ENCODE assay signal across 25 mouse cellular contexts in the genomic region with DNA sequence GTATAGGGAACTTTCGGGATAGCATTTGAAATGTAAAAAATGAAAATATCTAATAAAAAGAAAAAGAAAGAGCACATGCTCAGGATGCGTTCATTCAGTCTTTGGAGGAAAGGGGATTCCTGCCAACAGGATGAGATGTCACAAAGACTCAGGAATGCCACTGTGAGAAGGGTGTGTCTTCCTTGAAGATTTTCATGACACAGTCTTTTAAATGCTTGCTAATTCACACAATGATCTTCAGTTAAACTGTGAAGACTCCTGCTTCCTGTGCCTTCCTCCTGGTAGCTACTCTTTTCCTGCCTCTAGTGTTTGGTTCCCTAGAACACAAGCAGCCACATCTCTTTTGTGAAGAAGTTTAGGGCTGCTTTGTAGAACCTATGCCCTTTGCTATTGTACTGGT.
DNase-seq lines count a peak whose midpoint lies in the region; ATAC-seq lines count a peak whose summit lies in the region.
"Had no signal": no experiment of that assay in that cellular context is flagged by ENCODE, and none has a peak within 500 bp of the region (broad histone marks: within the 10 kb centered on the region; RNA-seq: fewer than 3 reads in every experiment).

No protein-coding gene starts in this region.

- H3K27me3 ChIP-seq in heart, embryonic 11.5 days (ENCODE audit: control insufficient read depth, insufficient read depth, low read length): no peaks in the 10 kb centered on the region
- H3K27me3 ChIP-seq: CH12.LX; embryonic facial prominence, embryonic 12.5 days; forebrain, embryonic 13.5 days; forebrain, embryonic 15.5 days had no signal

- no peaks in the 10 kb centered on the region for H3K36me3 ChIP-seq in heart, embryonic 11.5 days (ENCODE audit: control insufficient read depth, insufficient read depth, low read length)
- H3K36me3 ChIP-seq: embryonic facial prominence, embryonic 10.5 days; embryonic facial prominence, embryonic 12.5 days; forebrain, embryonic 15.5 days; G1E had no signal

- peak; percentile 8 for DNase-seq in heart, adult 11 months
- DNase-seq in ES-CJ7 (ENCODE audit: low read depth, low spot score): peak; percentile 76
- DNase-seq in R1 (ENCODE audit: low read depth, low spot score): peak; percentile 79
- no peak for DNase-seq in cerebellum, postnatal 25 days
- no peak for DNase-seq in cerebellum, postnatal 36 days
- no peak for DNase-seq in embryo, embryonic 10 days (ENCODE audit: low spot score)
- DNase-seq: adrenal gland, adult 2 months; adrenal gland, postnatal 10 days; adrenal gland, postnatal 25 days; B cell, adult 2 months; cerebellum, adult 11 months; cerebellum, adult 18-20 months; cerebellum, adult 8-10 months; cerebellum, adult 9-11 months; cerebellum, postnatal 14 days; forebrain, postnatal 0 days had no signal

- WGBS in heart, embryonic 11.5 days (ENCODE audit: insufficient replicate concordance): 87% methylated on average over 2 of the region's 2 CpGs

- no peak overlapping the region for H3K27ac ChIP-seq in heart, embryonic 11.5 days (ENCODE audit: low read depth, low read length)
- H3K27ac ChIP-seq: embryonic facial prominence, embryonic 10.5 days; embryonic facial prominence, embryonic 12.5 days; forebrain, embryonic 13.5 days; forebrain, embryonic 15.5 days had no signal

- H3K4me3 ChIP-seq in heart, embryonic 11.5 days (ENCODE audit: low read depth, low read length): no peak overlapping the region
- H3K4me3 ChIP-seq: embryonic facial prominence, embryonic 10.5 days; embryonic facial prominence, embryonic 12.5 days; forebrain, embryonic 13.5 days; forebrain, embryonic 15.5 days had no signal

- ATAC-seq in heart, embryonic 11.5 days (replicated peaks; ENCODE audit: insufficient number of reproducible peaks, low FRiP score, low TSS enrichment): no peak
- ATAC-seq: CD4-positive, CD25-positive, alpha-beta regulatory T cell, adult 4 months; forebrain, embryonic 13.5 days; forebrain, embryonic 15.5 days; forebrain, postnatal 0 days; Patski had no signal

- H3K4me2 ChIP-seq in heart, embryonic 11.5 days: no peak overlapping the region
- H3K4me2 ChIP-seq: embryonic facial prominence, embryonic 12.5 days; forebrain, embryonic 13.5 days; forebrain, embryonic 15.5 days had no signal

- H3K9ac ChIP-seq in heart, embryonic 11.5 days (ENCODE audit: low read depth, low read length): no peak overlapping the region
- H3K9ac ChIP-seq: embryonic facial prominence, embryonic 12.5 days; forebrain, embryonic 13.5 days; forebrain, embryonic 15.5 days; forebrain, postnatal 0 days had no signal

- no peaks in the 10 kb centered on the region for H3K9me3 ChIP-seq in heart, embryonic 11.5 days (replicated peaks; ENCODE audit: control insufficient read depth, low read length)
- H3K9me3 ChIP-seq: embryonic facial prominence, embryonic 10.5 days; embryonic facial prominence, embryonic 12.5 days; forebrain, embryonic 13.5 days; forebrain, embryonic 15.5 days had no signal

- H3K4me1 ChIP-seq in heart, embryonic 11.5 days (ENCODE audit: control insufficient read depth, insufficient read depth, low read length): no peaks in the 10 kb centered on the region
- H3K4me1 ChIP-seq: embryonic facial prominence, embryonic 10.5 days; embryonic facial prominence, embryonic 12.5 days; forebrain, embryonic 13.5 days; forebrain, embryonic 15.5 days had no signal

Comparison
In these comparisons a context has a peak if more than half of its experiments do, and no peak if none do; other contexts are left out.
1. DNase-seq: peak in heart, adult 11 months (single experiment), ES-CJ7 (single experiment) and R1 (single experiment); none in cerebellum, postnatal 25 days (0 of 2), cerebellum, postnatal 36 days (0 of 2) and embryo, embryonic 10 days (single experiment).